Mouse (Mus musculus): ENCODE data around the gene Rhbdd2. TPM values are rescaled to one million over a fixed set of nuclear protein-coding genes. Genes with fewer than 3 reads are reported as not detected.

Rhbdd2 gene
- total and polyA plus RNA-seq, 3 experiments, result 3.7 to 21.3 (median 6.4) TPM

DNA sequence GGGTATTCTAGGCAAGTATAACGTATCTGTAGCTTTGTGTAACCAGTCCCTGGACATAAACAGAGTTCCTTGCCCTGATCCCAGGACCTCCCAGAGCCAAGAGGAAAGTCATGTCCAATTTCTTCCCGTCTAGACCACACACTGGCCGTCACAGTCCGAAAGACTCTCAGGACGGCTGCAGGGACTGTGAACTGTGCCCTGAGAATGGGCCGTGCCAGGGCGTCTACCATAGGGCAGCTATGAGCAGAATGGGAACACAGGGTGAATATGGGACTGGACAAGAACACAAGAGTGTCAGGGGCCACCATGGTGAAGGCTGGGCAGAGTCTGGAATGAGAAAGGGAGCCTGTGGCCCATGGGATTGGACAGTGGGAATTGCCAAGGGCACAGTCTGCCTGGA lies 28.1 kb downstream of the Rhbdd2 start:
- H3K4me3 ChIP-seq (replicated peaks in 1 of 3; ENCODE audit: low read depth in 2 of 3, low read length in 2 of 3, poor library complexity in 1 of 3), result no peak overlapping the region
- no peak overlapping the region for H3K9ac ChIP-seq (ENCODE audit: insufficient read depth, low read depth)
- TF ChIP-seq TCF12 (IDR thresholded peaks at IDR 0.05; ENCODE audit: low read depth, low read length) (no peak), MAX (IDR thresholded peaks at IDR 0.05; ENCODE audit: low read length) (no peak), TBP (conservative IDR thresholded peaks at IDR 0.05; ENCODE audit: low read depth, low read length) (no peak), SMC3 (IDR thresholded peaks at IDR 0.05; ENCODE audit: low read depth, low read length) (no peak)
- no peaks in the 10 kb centered on the region for H3K36me3 ChIP-seq (replicated peaks in 1 of 2; ENCODE audit: control insufficient read depth in 1 of 2, insufficient read depth in 1 of 2, low read length in 1 of 2)
- H3K4me2 ChIP-seq (ENCODE audit: insufficient read depth, low read depth, poor library complexity, severe bottlenecking), result no peak overlapping the region
- no peaks in the 10 kb centered on the region for H3K79me2 ChIP-seq (replicated peaks; ENCODE audit: control insufficient read depth, extremely low read depth, insufficient read depth, poor library complexity, severe bottlenecking)
- H3K27ac ChIP-seq (ENCODE audit: insufficient read depth, low read depth), result no peak overlapping the region
- in situ Hi-C loops (cut with MboI; ENCODE audit: low pct_ligation_motif_present, low pct_unique_long_range_greater_than_20kb, low sequenced_read_pairs), result no loop called here
- peaks cover 0 to 6% of the 10 kb centered on the region in 2 experiments; a peak in 1 of 4 replicates for H3K4me1 ChIP-seq (ENCODE audit: control insufficient read depth in 1 of 2, insufficient read depth in 2 of 2)
- dilution Hi-C loops (cut with MboI; ENCODE audit: extremely low pct_ligation_motif_present, extremely low pct_unique_long_range_greater_than_20kb, low sequenced_read_pairs), result no loop called here
- DNase-seq (ENCODE audit: extremely low read depth), result no peak
- H3K27me3 ChIP-seq (replicated peaks), result no peaks in the 10 kb centered on the region
- H3K9me3 ChIP-seq (replicated peaks; ENCODE audit: low read length), result no peaks in the 10 kb centered on the region

- dilution Hi-C loops (cut with MboI; ENCODE audit: extremely low pct_ligation_motif_present, extremely low pct_unique_long_range_greater_than_20kb, low sequenced_read_pairs) (no loop called here), in situ Hi-C loops (cut with MboI; ENCODE audit: low pct_ligation_motif_present, low pct_unique_long_range_greater_than_20kb, low sequenced_read_pairs) (no loop called here)
- no peak overlapping the region for H3K27ac ChIP-seq (ENCODE audit: insufficient read depth, low read depth)
- no peaks in the 10 kb centered on the region for H3K27me3 ChIP-seq (replicated peaks)
- H3K36me3 ChIP-seq (replicated peaks in 1 of 2; ENCODE audit: control insufficient read depth in 1 of 2, insufficient read depth in 1 of 2, low read length in 1 of 2), result no peaks in the 10 kb centered on the region
- DNase-seq (ENCODE audit: extremely low read depth), result no peak
- H3K9me3 ChIP-seq (replicated peaks; ENCODE audit: low read length), result peaks cover 2% of the 10 kb centered on the region
- H3K4me2 ChIP-seq (ENCODE audit: insufficient read depth, low read depth, poor library complexity, severe bottlenecking), result no peak overlapping the region
- TF ChIP-seq SIN3A (IDR thresholded peaks at IDR 0.05; ENCODE audit: low read length), result no peak
- TF ChIP-seq ETS1 (conservative IDR thresholded peaks at IDR 0.05; ENCODE audit: low read depth, low read length), result no peak
- no peak for TF ChIP-seq CHD1 (IDR thresholded peaks at IDR 0.05; ENCODE audit: low read depth, low read length)
- TF ChIP-seq MEF2A (IDR thresholded peaks at IDR 0.05; ENCODE audit: borderline replicate concordance, low read depth, low read length), result no peak
- no peak for TF ChIP-seq MYC (IDR thresholded peaks at IDR 0.05; ENCODE audit: low read depth, low read length)
- no peak for TF ChIP-seq JUND (conservative IDR thresholded peaks at IDR 0.05; ENCODE audit: low read depth, low read length)
- no peak for TF ChIP-seq KAT2A (IDR thresholded peaks at IDR 0.05; ENCODE audit: insufficient replicate concordance, low read length)
- TF ChIP-seq POLR2AphosphoS2 (IDR thresholded peaks at IDR 0.05; ENCODE audit: low read depth, low read length), result no peak
- TF ChIP-seq RCOR1 (conservative IDR thresholded peaks at IDR 0.05; ENCODE audit: low read depth, low read length), result no peak
- no peak for TF ChIP-seq UBTF (IDR thresholded peaks at IDR 0.05; ENCODE audit: low read depth, low read length)
- TF ChIP-seq USF1 (IDR thresholded peaks at IDR 0.05; ENCODE audit: low read depth, low read length), result no peak
- TF ChIP-seq ZNF384 (IDR thresholded peaks at IDR 0.05; ENCODE audit: low read depth, low read length), result no peak
- no peak for TF ChIP-seq EP300 (IDR thresholded peaks at IDR 0.05; ENCODE audit: low read length)
- no peak for TF ChIP-seq TCF12 (IDR thresholded peaks at IDR 0.05; ENCODE audit: low read depth, low read length)
- TF ChIP-seq HCFC1 (IDR thresholded peaks at IDR 0.05; ENCODE audit: low read depth, low read length), result no peak
- no peak for TF ChIP-seq ZKSCAN1 (IDR thresholded peaks at IDR 0.05; ENCODE audit: borderline replicate concordance, low read depth, low read length)
- no peak for TF ChIP-seq SMC3 (IDR thresholded peaks at IDR 0.05; ENCODE audit: low read depth, low read length)
- H3K4me3 ChIP-seq (replicated peaks in 1 of 3; ENCODE audit: low read depth in 2 of 3, low read length in 2 of 3, poor library complexity in 1 of 3), result no peak overlapping the region
- H3K79me2 ChIP-seq (replicated peaks; ENCODE audit: control insufficient read depth, extremely low read depth, insufficient read depth, poor library complexity, severe bottlenecking), result no peaks in the 10 kb centered on the region
- H3K4me1 ChIP-seq (ENCODE audit: control insufficient read depth in 1 of 2, insufficient read depth in 2 of 2), result peaks cover 4 to 8% of the 10 kb centered on the region in 2 experiments; a peak in 3 of 4 replicates
- H3K9ac ChIP-seq (ENCODE audit: insufficient read depth, low read depth), result no peak overlapping the region
Measured at GRCm38 (mm10) chr5:135666890-135667289, 34.5 kb downstream of the Rhbdd2 start.
